Mouse (Mus musculus) embryonic fibroblast, embryonic 13.5 days (primary cell): Measurements from ENCODE around the gene Slc22a20.

Experiments used
- CTCF ChIP-seq: IDR thresholded peaks from 2 replicates; pipeline ENCODE4 v1.5.1; 2011; ENCODE audit warnings: mild to moderate bottlenecking, control low read depth, low read length, moderate library complexity, borderline replicate concordance; ENCODE audit not compliant: insufficient read depth
- POLR2A ChIP-seq: IDR thresholded peaks from 2 replicates; pipeline ENCODE4 v1.6.1; 2011; ENCODE audit warnings: low read depth, mild to moderate bottlenecking, control low read depth, low read length, moderate library complexity

DNA sequence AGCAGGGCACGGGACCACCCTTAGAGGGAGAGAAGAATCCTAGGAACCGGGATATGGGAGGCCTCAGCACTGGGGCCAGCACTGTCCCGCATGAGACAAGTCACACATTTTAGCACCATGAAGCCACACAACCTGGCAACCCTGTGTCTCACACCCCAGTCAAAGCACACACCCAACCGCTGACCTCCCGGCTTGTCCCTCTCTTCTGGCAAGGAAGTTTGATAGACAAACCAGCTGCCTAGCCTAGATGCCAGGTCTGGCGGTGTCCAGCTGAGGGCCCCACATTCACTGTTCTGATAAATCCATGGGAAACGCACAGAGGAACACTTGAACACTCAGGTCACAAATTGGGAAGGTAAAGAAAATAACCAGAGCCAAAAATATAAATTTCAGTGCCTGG lies 43.4 kb downstream of the Slc22a20 start:
- TF ChIP-seq CTCF = no peak
- TF ChIP-seq POLR2A = no peak
